Mouse (Mus musculus) liver, embryonic 15.5 days (tissue): ENCODE measurements at regions not wholly inside any gene's neighbourhood (a gene's known extent, or its start where the extent isn't known, plus 50 kb on each side); places are given as distances from the start of the nearest gene placed in this dataset.
A peak's percentile ranks its signal among the peaks of the same experiment; 100 is the strongest.

Source experiments
- ATAC-seq: fragments of 200-750 bp; cut with Nextera tagmentation; 2 replicates; pipeline ENCODE4 v1.8.0; 2017; ENCODE audit warnings: moderate number of reproducible peaks, mild to moderate bottlenecking, moderate library complexity; ENCODE audit not compliant: insufficient read depth
- H3K27ac ChIP-seq: fragments of 300-500 bp; sonication (generic); replicated peaks from 2 replicates; pipeline ENCODE4 v1.5.1; 2015; ENCODE audit warnings: mild to moderate bottlenecking, inconsistent platforms
- H3K27me3 ChIP-seq: fragments of 300-500 bp; sonication (generic); 2 replicates; pipeline ENCODE4 v1.6.1; 2015; ENCODE audit warnings: mild to moderate bottlenecking, inconsistent platforms
- H3K36me3 ChIP-seq: fragments of 300-500 bp; sonication (generic); replicated peaks from 2 replicates; pipeline ENCODE4 v1.6.1; 2015; ENCODE audit warnings: moderate library complexity, mild to moderate bottlenecking, inconsistent platforms
- H3K4me1 ChIP-seq: fragments of 300-500 bp; sonication (generic); replicated peaks from 2 replicates; pipeline ENCODE4 v1.6.1; 2015; ENCODE audit warnings: inconsistent platforms
- H3K4me2 ChIP-seq: fragments of 300-500 bp; sonication (generic); 2 replicates; pipeline ENCODE4 v1.6.1; 2015; ENCODE audit warnings: moderate library complexity, mild to moderate bottlenecking, inconsistent platforms
- H3K4me3 ChIP-seq: fragments of 300-500 bp; sonication (generic); replicated peaks from 2 replicates; pipeline ENCODE4 v1.5.1; 2015; ENCODE audit warnings: mild to moderate bottlenecking, inconsistent platforms
- H3K9ac ChIP-seq: fragments of 300-500 bp; sonication (generic); 2 replicates; pipeline ENCODE4 v1.6.1; 2015; ENCODE audit warnings: moderate library complexity, mild to moderate bottlenecking, inconsistent platforms
- H3K9me3 ChIP-seq: fragments of 300-500 bp; sonication (generic); replicated peaks from 2 replicates; pipeline ENCODE4 v1.6.1; 2016; ENCODE audit warnings: inconsistent platforms
- WGBS: fragments of 180-500 bp; shearing (Covaris S2); methylation state at CpG from one replicate; pipeline ENCODE4 v1.1.7; 2015; ENCODE audit warnings: mixed read lengths; ENCODE audit not compliant: insufficient replicate concordance; 5-methylcytosine and 5-hydroxymethylcytosine counted together

DNA sequence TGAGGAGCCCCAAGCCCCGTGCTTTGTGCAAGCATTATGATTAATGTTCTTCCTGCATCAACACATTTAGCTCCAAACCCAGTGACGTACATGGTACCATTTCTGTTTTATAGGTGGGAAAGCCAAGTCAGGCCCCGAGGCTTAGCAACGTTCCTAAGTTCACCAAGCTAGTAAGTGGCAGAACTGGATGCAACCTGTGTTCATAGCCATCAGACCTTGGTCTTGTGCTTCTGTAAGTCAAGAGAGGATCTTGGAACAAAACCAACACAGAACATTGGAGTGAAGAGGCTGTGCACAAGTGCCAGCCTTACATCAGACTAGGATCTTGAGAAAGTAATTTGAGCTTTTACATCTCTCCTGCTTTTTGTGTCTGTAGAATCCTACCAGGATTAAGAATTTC, 71.3 kb downstream of the Cdc7 start:
- ATAC-seq: no peak
- H3K27ac ChIP-seq: no peak overlapping the region
- no peak overlapping the region for H3K4me3 ChIP-seq
- 50% methylated on average over 4 of the region's 4 CpGs for WGBS
- no peak overlapping the region for H3K9ac ChIP-seq
- H3K36me3 ChIP-seq: no peaks in the 10 kb centered on the region
- H3K4me1 ChIP-seq: peaks cover 3% of the 10 kb centered on the region; the same call in 1 of the 2 replicates
- H3K4me2 ChIP-seq: no peak overlapping the region
- no peaks in the 10 kb centered on the region for H3K9me3 ChIP-seq
- peaks cover 2% of the 10 kb centered on the region; the same call in 1 of the 2 replicates for H3K27me3 ChIP-seq

DNA sequence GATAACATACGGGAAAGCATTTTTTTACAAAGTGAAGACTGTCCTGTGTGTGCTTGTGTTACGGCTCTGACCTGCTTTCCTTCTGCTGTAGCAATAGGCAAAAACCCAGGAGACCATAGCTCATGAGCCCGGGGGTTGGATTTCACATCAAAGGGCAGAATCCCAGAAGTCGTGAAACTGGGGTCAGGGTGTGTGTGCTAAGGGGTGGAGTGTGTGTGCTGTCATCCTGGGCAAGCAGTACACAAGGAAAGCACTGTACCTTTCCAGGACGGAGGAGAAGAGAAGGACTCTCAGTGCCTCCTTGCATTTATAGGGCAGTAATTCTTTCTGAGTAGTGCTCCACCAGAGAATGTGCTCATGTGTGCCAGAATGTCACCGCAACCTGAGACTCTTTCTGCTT, 71.7 kb downstream of the Cdc7 start:
- no peaks in the 10 kb centered on the region for H3K36me3 ChIP-seq
- no peak overlapping the region for H3K9ac ChIP-seq
- 58% methylated on average over 6 of the region's 6 CpGs for WGBS
- no peak overlapping the region for H3K4me3 ChIP-seq
- no peak overlapping the region for H3K27ac ChIP-seq
- H3K27me3 ChIP-seq: peaks cover 2% of the 10 kb centered on the region; the same call in 1 of the 2 replicates
- no peak overlapping the region for H3K4me2 ChIP-seq
- peaks cover 3% of the 10 kb centered on the region; the same call in 1 of the 2 replicates for H3K4me1 ChIP-seq
- H3K9me3 ChIP-seq: no peaks in the 10 kb centered on the region
- no peak for ATAC-seq

DNA sequence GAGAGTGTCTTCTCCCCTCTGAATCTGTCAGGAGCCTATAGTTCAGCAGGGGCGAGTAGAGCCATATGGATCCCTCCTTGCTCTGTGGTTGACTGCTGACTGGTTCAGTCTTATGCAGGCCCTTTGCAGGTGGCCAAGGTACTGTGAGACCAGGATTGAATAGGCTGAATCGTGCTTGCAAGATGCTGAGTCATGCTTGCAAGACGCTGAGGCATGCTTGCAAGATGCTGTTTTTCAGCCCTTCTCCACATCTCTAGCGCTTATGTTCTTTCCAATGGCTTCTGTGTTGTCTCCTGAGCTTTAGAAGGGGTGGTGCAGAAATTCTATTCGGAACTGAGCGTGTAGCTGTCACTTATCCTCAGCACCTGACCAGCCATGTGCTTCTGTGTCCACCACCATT, 72.4 kb downstream of the Cdc7 start:
- H3K9ac ChIP-seq: no peak overlapping the region
- H3K4me3 ChIP-seq: no peak overlapping the region
- no peak overlapping the region for H3K4me2 ChIP-seq
- peaks cover 3% of the 10 kb centered on the region; the same call in 1 of the 2 replicates for H3K4me1 ChIP-seq
- 56% methylated on average over 6 of the region's 6 CpGs for WGBS
- H3K27ac ChIP-seq: no peak overlapping the region
- no peaks in the 10 kb centered on the region for H3K9me3 ChIP-seq
- ATAC-seq: no peak
- peaks cover 2% of the 10 kb centered on the region; the same call in 1 of the 2 replicates for H3K27me3 ChIP-seq
- no peaks in the 10 kb centered on the region for H3K36me3 ChIP-seq

DNA sequence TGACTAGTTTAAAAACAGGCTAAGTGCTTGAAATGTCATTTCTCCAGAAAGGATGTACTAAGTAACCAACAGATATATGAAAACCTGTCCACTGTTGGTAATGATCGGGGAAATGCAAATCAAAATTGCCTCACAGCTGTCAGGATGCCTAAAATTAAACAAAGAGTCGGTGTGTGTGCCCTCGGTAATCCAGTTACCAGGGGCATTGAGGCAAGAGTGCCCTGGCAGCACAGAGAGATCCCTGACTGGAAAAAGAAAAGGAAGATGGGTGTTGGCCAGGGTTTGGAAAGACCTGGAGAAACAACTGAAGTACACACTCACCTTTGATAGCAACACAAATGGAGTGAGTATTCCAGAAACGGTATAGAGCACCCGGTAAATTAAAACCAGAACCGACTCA, 73.0 kb downstream of the Cdc7 start:
- H3K4me2 ChIP-seq: no peak overlapping the region
- peaks cover 3% of the 10 kb centered on the region; the same call in 1 of the 2 replicates for H3K4me1 ChIP-seq
- H3K27ac ChIP-seq: no peak overlapping the region
- WGBS: 71% methylated on average over 6 of the region's 6 CpGs
- H3K27me3 ChIP-seq: peaks cover 2% of the 10 kb centered on the region; the same call in 1 of the 2 replicates
- no peak for ATAC-seq
- H3K9me3 ChIP-seq: no peaks in the 10 kb centered on the region
- H3K9ac ChIP-seq: no peak overlapping the region
- no peak overlapping the region for H3K4me3 ChIP-seq
- no peaks in the 10 kb centered on the region for H3K36me3 ChIP-seq

DNA sequence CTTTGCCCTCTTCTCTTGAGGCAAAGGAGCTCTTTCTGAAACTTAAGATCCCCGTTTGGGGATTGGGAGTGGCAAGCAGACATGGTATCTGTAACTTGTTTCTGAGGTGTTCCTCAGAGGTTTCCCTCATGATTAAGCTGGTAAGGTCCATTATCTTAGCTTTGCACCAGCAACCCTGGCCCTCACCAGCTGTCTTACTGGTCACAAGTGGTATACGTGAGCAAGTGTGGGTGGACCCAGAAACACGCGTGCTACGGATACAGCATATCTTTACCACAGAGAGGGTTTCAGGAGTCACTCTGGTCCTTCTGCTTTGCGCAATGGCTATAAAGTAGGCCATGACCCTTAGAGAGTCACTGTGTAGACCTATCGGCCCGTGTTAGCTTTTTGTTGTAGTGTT, 75.2 kb downstream of the Cdc7 start:
- Histone ChIP-seq H3K27ac (no peak overlapping the region), H3K4me2 (no peak overlapping the region), H3K9ac (no peak overlapping the region), H3K36me3 (no peaks in the 10 kb centered on the region), H3K9me3 (no peaks in the 10 kb centered on the region), H3K4me1 (0 out of 2 replicates have a peak, but pooled peaks cover 3% of the 10 kb centered on the region), H3K27me3 (peaks cover 2% of the 10 kb centered on the region; the same call in 1 of the 2 replicates), H3K4me3 (no peak overlapping the region)
- peak; percentile 47; the same call in 1 of the 2 replicates for ATAC-seq
- WGBS: 61% methylated on average over 8 of the region's 8 CpGs

DNA sequence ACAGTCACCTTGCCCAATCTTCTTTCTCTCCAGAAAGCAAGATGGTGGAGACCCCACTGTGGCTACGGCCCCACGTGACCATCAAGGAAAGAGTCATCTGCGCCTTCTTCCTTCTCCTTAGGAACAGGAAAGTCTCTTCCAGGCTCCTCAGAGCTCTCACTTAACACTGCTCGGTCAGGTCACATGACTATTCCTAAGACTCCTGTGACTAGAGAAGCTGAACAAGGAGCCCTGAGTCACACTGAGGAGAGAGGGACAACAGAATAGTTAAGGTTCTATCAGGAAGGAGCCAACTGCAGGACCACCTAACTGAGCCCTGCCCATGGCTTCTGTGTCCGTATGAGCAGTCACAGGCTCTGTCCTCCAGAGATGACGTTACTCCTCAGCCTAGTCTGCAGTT, 75.8 kb downstream of the Cdc7 start:
- H3K27ac ChIP-seq: no peak overlapping the region
- no peaks in the 10 kb centered on the region for H3K36me3 ChIP-seq
- H3K9me3 ChIP-seq: no peaks in the 10 kb centered on the region
- H3K4me1 ChIP-seq: 0 out of 2 replicates have a peak, but pooled peaks cover 3% of the 10 kb centered on the region
- WGBS: 66% methylated on average over 6 of the region's 6 CpGs
- no peak overlapping the region for H3K9ac ChIP-seq
- H3K27me3 ChIP-seq: peaks cover 2% of the 10 kb centered on the region; the same call in 1 of the 2 replicates
- H3K4me3 ChIP-seq: no peak overlapping the region
- ATAC-seq: no peak
- no peak overlapping the region for H3K4me2 ChIP-seq

DNA sequence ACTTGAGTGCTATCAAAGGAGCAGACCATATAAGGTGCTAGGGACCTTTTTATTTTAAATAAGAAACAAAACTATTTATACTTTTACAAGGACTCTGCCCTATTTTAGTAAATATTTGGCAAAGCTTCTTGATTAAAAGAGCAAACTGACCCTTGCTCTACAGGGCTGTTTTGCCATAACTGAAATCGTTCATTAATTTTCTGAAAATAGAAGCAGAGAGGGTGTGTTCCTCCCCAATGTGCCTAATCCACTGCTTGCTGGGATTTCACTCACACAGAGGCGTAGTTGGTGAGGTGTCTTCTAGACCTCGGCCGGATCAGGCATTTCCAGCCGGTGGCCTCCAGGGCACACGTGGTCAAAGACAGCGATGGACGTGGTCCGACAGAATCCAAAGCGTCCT, 76.4 kb downstream of the Cdc7 start:
- Histone ChIP-seq H3K9me3 (no peaks in the 10 kb centered on the region), H3K36me3 (no peaks in the 10 kb centered on the region), H3K4me2 (no peak overlapping the region), H3K9ac (no peak overlapping the region), H3K27ac (no peak overlapping the region), H3K4me1 (0 out of 2 replicates have a peak, but pooled peaks cover 3% of the 10 kb centered on the region), H3K4me3 (no peak overlapping the region), H3K27me3 (no peaks in the 10 kb centered on the region; the same call in 1 of the 2 replicates)
- no peak for ATAC-seq
- WGBS: 79% methylated on average over 10 of the region's 10 CpGs

DNA sequence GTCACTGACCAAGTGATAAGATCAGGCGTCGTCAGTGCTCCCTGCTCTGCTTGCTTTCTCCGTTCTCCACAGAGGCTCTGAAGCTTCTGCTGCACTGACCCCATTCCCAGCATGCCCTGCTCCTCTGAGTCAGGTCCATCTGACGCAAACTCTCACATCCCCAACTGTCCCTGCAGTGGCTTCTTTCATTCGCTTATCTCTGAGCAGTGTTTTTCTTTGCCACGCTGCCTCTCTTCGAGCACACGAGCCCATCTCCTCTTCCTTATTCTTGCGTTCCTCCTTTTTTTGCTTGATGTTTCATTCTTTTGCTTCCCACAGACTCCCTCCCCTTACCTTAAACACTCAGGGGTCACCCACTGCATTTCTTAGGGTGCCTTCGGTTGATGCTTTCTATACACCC, 81.0 kb downstream of the Cdc7 start:
- Histone ChIP-seq H3K9me3 (no peaks in the 10 kb centered on the region), H3K4me2 (no peak overlapping the region), H3K27me3 (peaks cover 4% of the 10 kb centered on the region; the same call in 1 of the 2 replicates), H3K4me1 (no peaks in the 10 kb centered on the region), H3K4me3 (no peak overlapping the region), H3K36me3 (no peaks in the 10 kb centered on the region), H3K9ac (no peak overlapping the region), H3K27ac (no peak overlapping the region)
- ATAC-seq: no peak
- 21% methylated on average over 10 of the region's 10 CpGs for WGBS

DNA sequence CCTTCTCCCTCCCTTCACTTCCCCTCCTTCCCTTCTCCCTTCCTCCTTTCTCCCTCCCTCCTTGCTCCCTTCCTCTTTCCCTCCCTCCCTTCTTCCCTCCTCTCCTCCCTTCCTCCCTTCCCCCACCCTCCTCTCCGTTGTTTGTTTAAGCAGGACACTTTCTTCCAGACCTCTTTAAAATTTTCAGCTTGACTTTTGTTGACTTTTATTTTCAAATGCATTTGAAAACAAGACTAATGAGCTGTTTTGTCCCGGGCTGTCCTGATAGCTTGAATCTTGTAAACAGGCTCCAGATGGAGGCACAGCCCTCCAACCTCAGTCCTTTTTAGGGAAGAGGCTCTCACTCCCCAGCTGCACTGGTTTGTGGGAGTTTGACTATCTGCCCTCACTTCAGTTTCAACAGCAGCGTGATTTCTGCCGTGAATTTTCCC, 82.4 kb downstream of the Cdc7 start:
- no peak for ATAC-seq
- 24% methylated on average over 4 of the region's 4 CpGs for WGBS

DNA sequence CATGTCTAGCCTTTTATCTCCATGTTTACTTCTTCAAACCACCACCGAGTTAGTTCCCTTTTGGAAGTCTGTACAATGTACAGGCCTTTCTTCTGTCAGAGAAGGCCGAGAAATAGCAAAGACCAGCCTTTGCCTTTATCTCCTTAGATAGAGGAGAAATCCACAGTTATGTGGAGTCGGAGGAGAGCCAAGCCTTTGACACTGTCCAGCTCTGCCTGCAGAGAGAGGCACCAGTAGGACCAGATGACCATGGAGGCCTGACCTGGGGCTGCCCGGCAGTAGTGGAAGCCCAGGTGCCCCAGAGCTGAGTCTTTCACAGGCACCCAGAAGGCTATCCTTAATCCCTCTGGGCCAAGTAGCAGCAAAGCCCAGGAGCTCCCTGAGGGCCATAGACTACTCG, 84.5 kb downstream of the Cdc7 start:
- no peaks in the 10 kb centered on the region for H3K9me3 ChIP-seq
- WGBS: 43% methylated on average over 5 of the region's 5 CpGs
- no peaks in the 10 kb centered on the region for H3K4me1 ChIP-seq
- no peaks in the 10 kb centered on the region for H3K36me3 ChIP-seq
- H3K27ac ChIP-seq: no peak overlapping the region
- no peak overlapping the region for H3K4me2 ChIP-seq
- no peak overlapping the region for H3K9ac ChIP-seq
- peaks cover 4% of the 10 kb centered on the region; the same call in 1 of the 2 replicates for H3K27me3 ChIP-seq
- no peak for ATAC-seq
- H3K4me3 ChIP-seq: no peak overlapping the region

More for the DNA sequence above, 82.4 kb downstream of the Cdc7 start:
- H3K36me3 ChIP-seq: no peaks in the 10 kb centered on the region
- H3K27ac ChIP-seq: no peak overlapping the region
- H3K4me1 ChIP-seq: no peaks in the 10 kb centered on the region
- peaks cover 4% of the 10 kb centered on the region; the same call in 1 of the 2 replicates for H3K27me3 ChIP-seq
- H3K4me2 ChIP-seq: no peak overlapping the region
- no peaks in the 10 kb centered on the region for H3K9me3 ChIP-seq
- no peak overlapping the region for H3K4me3 ChIP-seq
- no peak overlapping the region for H3K9ac ChIP-seq

DNA sequence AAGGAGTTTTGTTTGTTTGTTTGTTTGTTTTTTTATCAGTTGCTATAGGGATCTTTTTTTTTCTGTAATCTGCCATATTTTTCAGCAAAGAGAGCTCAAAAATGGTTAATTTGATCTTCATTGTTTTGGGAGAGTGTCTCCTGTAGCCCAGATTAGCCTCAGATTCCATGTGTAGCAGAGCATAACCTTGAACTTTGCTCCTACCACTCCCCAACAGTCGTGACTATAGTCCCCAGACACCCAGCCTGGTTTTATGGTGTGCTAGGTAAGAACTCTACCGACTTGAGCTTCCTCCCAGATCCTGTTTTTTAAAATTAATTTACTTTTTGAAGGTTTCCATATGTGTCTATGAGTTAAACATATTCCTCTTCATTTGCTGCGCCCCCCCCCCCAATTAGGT, 86.0 kb downstream of the Cdc7 start:
- H3K4me1 ChIP-seq: no peaks in the 10 kb centered on the region

DNA sequence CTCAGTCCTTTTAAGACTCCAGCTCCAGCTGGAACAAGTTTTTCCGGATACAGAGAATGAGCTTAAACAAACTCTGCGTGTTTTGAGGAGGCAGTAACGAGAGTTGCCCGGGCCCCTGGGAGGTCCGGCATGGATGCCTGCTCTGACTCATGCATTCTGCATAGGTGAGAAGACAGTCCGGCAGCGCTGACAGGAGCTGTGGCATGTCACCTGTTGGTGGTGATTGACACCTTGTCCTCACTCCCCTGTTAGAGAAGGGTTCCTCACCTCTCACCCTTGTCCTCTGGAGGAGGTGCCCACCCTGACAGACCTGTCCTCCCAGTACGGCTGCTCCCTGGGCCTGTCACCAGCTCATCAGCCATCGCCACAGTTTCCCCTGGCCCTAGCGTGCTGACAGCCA, 87.7 kb downstream of the Cdc7 start:
- H3K27ac ChIP-seq: no peak overlapping the region
- H3K4me3 ChIP-seq: no peak overlapping the region
- no peaks in the 10 kb centered on the region; the same call in 1 of the 2 replicates for H3K4me1 ChIP-seq
- no peak for ATAC-seq
- H3K27me3 ChIP-seq: peaks cover under 1% of the 10 kb centered on the region; the same call in 1 of the 2 replicates
- H3K9me3 ChIP-seq: no peaks in the 10 kb centered on the region
- 72% methylated on average over 10 of the region's 10 CpGs for WGBS
- H3K9ac ChIP-seq: no peak overlapping the region
- H3K4me2 ChIP-seq: no peak overlapping the region
- no peaks in the 10 kb centered on the region for H3K36me3 ChIP-seq

More for the DNA sequence above, 86.0 kb downstream of the Cdc7 start:
- Histone ChIP-seq H3K9me3 (no peaks in the 10 kb centered on the region), H3K9ac (no peak overlapping the region), H3K27ac (no peak overlapping the region), H3K4me2 (no peak overlapping the region), H3K36me3 (no peaks in the 10 kb centered on the region), H3K27me3 (peaks cover 4% of the 10 kb centered on the region; the same call in 1 of the 2 replicates), H3K4me3 (no peak overlapping the region)
- 54% methylated on average over 3 of the region's 3 CpGs for WGBS
- ATAC-seq: no peak
